Mouse (Mus musculus): ENCODE results near the gene Vps37b.

- TF ChIP-seq CTCF (IDR thresholded peaks at IDR 0.05; ENCODE audit: low read depth) (no peak), EP300 (IDR thresholded peaks at IDR 0.05; ENCODE audit: low read depth) (no peak)
Observed at GRCm38 (mm10) chr5:124019348-124020216, 12.5 kb downstream of the Vps37b start.
